Mouse (Mus musculus) CH12.LX (cell line): ENCODE measurements at regions not wholly inside any gene's neighbourhood (a gene's known extent, or its start where the extent isn't known, plus 50 kb on each side); places are given as distances from the start of the nearest gene placed in this dataset.

Source experiments
- DNase-seq: peaks from one replicate; pipeline ENCODE4 v3.0.0-alpha.2; 2013; ENCODE audit errors: extremely low read depth
- H3K27ac ChIP-seq: 2 replicates; pipeline ENCODE4 v1.5.1; 2012; ENCODE audit warnings: low read depth, mild to moderate bottlenecking, control low read depth, moderate library complexity; ENCODE audit not compliant: insufficient read depth
- H3K27me3 ChIP-seq: replicated peaks from 2 replicates; pipeline ENCODE3; 2012; ENCODE audit warnings: inconsistent platforms
- H3K36me3 ChIP-seq, 2 experiments: replicated peaks in 1 of 2; 2 replicates each; pipeline versions ENCODE3 to v1.6.1; 2012; ENCODE audit warnings: inconsistent platforms in 1 of 2, low read length in 1 of 2, mild to moderate bottlenecking in 1 of 2, mixed read lengths in 1 of 2, moderate library complexity in 1 of 2; ENCODE audit not compliant: control insufficient read depth in 1 of 2, insufficient read depth in 1 of 2
- H3K4me1 ChIP-seq, 2 experiments: 2 replicates each; pipeline ENCODE4 v1.6.1; 2012; ENCODE audit warnings: inconsistent platforms in 1 of 2, moderate library complexity in 1 of 2; ENCODE audit not compliant: insufficient read depth in 2 of 2, control insufficient read depth in 1 of 2
- H3K4me2 ChIP-seq: 2 replicates; pipeline ENCODE4 v1.6.1; 2012; ENCODE audit warnings: low read depth, mild to moderate bottlenecking, control low read depth; ENCODE audit not compliant: poor library complexity, insufficient read depth, severe bottlenecking
- H3K4me3 ChIP-seq, 3 experiments: fragments of 150-350 bp in 1 of 3; sonication (generic) in 1 of 3; replicated peaks in 1 of 3; 2 replicates each; pipeline versions ENCODE3 to v1.5.1; 2011 to 2012; ENCODE audit warnings: low read depth in 2 of 3, low read length in 2 of 3, mild to moderate bottlenecking in 2 of 3, moderate library complexity in 2 of 3, control low read depth in 1 of 3, improper control_type of control experiment in 1 of 3, inconsistent platforms in 1 of 3, mixed read lengths in 1 of 3; ENCODE audit not compliant: poor library complexity in 1 of 3
- H3K79me2 ChIP-seq: replicated peaks from 2 replicates; pipeline ENCODE4 v1.6.1; 2012; ENCODE audit warnings: mild to moderate bottlenecking, moderate library complexity; ENCODE audit not compliant: control insufficient read depth, poor library complexity, insufficient read depth, severe bottlenecking; ENCODE audit errors: extremely low read depth
- H3K9ac ChIP-seq: 2 replicates; pipeline ENCODE4 v1.6.1; 2012; ENCODE audit warnings: low read depth, mild to moderate bottlenecking, control low read depth, moderate library complexity; ENCODE audit not compliant: insufficient read depth
- H3K9me3 ChIP-seq: replicated peaks from 2 replicates; pipeline ENCODE3; 2012; ENCODE audit warnings: low read length, inconsistent platforms, mixed read lengths
- BHLHE40 ChIP-seq: IDR thresholded peaks from 2 replicates; pipeline ENCODE4 v1.6.1; 2011; ENCODE audit warnings: mild to moderate bottlenecking, low read depth, low read length, improper control_type of control experiment
- JUN ChIP-seq: IDR thresholded peaks from 2 replicates; pipeline ENCODE4 v1.6.1; 2011; ENCODE audit warnings: low read depth, mild to moderate bottlenecking, low read length, improper control_type of control experiment, moderate library complexity; ENCODE audit not compliant: insufficient read depth
- KAT2A ChIP-seq: IDR thresholded peaks from 2 replicates; pipeline ENCODE4 v1.6.1; 2012; ENCODE audit warnings: low read length, improper control_type of control experiment, inconsistent platforms; ENCODE audit not compliant: insufficient replicate concordance
- MEF2A ChIP-seq: IDR thresholded peaks from 2 replicates; pipeline ENCODE4 v1.6.1; 2014; ENCODE audit warnings: low read depth, mild to moderate bottlenecking, inconsistent platforms, low read length, improper control_type of control experiment, borderline replicate concordance
- MYC ChIP-seq: IDR thresholded peaks from 2 replicates; pipeline ENCODE4 v1.6.1; 2011; ENCODE audit warnings: low read depth, mild to moderate bottlenecking, improper control_type of control experiment, low read length
- NELFE ChIP-seq: IDR thresholded peaks from 2 replicates; pipeline ENCODE4 v1.6.1; 2011; ENCODE audit warnings: low read depth, low read length, improper control_type of control experiment
- POLR2A ChIP-seq: IDR thresholded peaks from 2 replicates; pipeline ENCODE4 v1.6.1; 2011; ENCODE audit warnings: low read depth, mild to moderate bottlenecking, improper control_type of control experiment, low read length
- POLR2AphosphoS2 ChIP-seq: IDR thresholded peaks from 2 replicates; pipeline ENCODE4 v1.6.1; 2011; ENCODE audit warnings: low read depth, low read length, improper control_type of control experiment
- RAD21 ChIP-seq: IDR thresholded peaks from 2 replicates; pipeline ENCODE4 v1.6.1; 2011; ENCODE audit warnings: low read depth, mild to moderate bottlenecking, low read length, improper control_type of control experiment, moderate library complexity
- SMC3 ChIP-seq: IDR thresholded peaks from 2 replicates; pipeline ENCODE4 v1.6.1; 2011; ENCODE audit warnings: low read depth, low read length, improper control_type of control experiment
- USF1 ChIP-seq: IDR thresholded peaks from 2 replicates; pipeline ENCODE4 v1.6.1; 2014; ENCODE audit warnings: low read depth, mild to moderate bottlenecking, inconsistent platforms, low read length, improper control_type of control experiment
- ZMIZ1 ChIP-seq: IDR thresholded peaks from 2 replicates; pipeline ENCODE4 v1.6.1; 2012; ENCODE audit warnings: low read depth, mild to moderate bottlenecking, inconsistent platforms, low read length, improper control_type of control experiment
- dilution Hi-C: fragments of 300-500 bp; cut with MboI; formaldehyde crosslinking; loops from 2 replicates; pipeline ENCODE4 v1.14.3; 2020; ENCODE audit warnings: low sequenced_read_pairs; ENCODE audit not compliant: extremely low pct_unique_long_range_greater_than_20kb, extremely low pct_ligation_motif_present
- in situ Hi-C: fragments of 300-500 bp; cut with MboI; formaldehyde crosslinking; loops from 3 replicates; pipeline ENCODE4 v1.14.3; 2019; ENCODE audit warnings: low sequenced_read_pairs, low pct_ligation_motif_present, low pct_unique_long_range_greater_than_20kb, mixed read lengths

DNA sequence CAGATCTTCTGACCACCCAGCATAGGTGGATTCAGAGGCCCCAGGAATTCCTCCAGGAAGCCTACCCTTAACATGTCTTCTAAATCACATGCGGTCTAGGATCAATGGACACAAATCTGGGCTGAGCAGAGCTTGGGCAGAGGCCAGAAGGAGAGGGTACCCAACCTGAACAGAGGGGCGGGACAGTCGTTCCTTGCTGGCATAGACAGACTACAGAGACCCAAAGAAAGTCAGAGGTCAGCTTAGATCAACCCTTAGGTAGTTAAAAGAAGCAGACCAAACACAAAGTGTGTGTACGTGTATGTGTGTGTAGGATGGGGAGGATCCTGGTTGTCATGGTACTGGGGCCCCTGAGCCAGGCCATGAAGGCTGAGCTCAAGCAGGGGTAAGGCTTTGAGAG, 124.7 kb upstream of the Haao start:
- Histone ChIP-seq H3K4me1 (peaks cover 0 to 22% of the 10 kb centered on the region in 2 experiments; a peak in 2 of 4 replicates), H3K36me3 (no peaks in the 10 kb centered on the region), H3K27me3 (peaks cover 4% of the 10 kb centered on the region), H3K4me3 (no peak overlapping the region), H3K4me2 (no peak overlapping the region), H3K9ac (no peak overlapping the region), H3K27ac (no peak overlapping the region), H3K79me2 (no peaks in the 10 kb centered on the region), H3K9me3 (no peaks in the 10 kb centered on the region)
- DNase-seq, result no peak
- TF ChIP-seq MYC (no peak), BHLHE40 (no peak), MEF2A (no peak), POLR2AphosphoS2 (no peak), JUN (no peak), RAD21 (no peak), SMC3 (no peak), POLR2A (no peak), NELFE (no peak)
- dilution Hi-C loops (no loop called here), in situ Hi-C loops (loop anchor here (5.0 kb wide), 1 partner anchor 70 kb away; no protein-coding TSS in a partner anchor)

DNA sequence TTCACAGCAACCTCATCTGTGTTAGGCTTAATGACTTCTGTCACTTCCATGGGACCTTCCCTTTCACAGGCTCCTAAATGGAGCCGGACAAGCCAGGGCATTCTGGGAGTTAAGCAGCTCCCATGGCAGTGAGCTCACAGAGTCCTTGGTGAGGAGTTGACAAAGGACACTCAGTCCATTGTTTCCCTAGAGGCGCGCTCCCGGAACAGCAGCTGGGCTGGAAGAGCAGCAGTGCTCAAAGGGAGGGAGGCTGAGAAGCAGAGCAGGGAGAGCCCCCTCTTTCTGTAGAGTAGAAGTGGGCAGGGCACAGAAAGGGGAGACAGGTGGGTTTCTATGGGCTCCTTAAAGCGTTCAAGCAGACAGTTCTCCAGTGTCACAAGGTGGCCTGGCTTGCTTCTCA, 124.3 kb upstream of the Haao start:
- Histone ChIP-seq H3K79me2 (no peaks in the 10 kb centered on the region), H3K9ac (no peak overlapping the region), H3K27ac (no peak overlapping the region), H3K4me3 (no peak overlapping the region), H3K27me3 (peaks cover 4% of the 10 kb centered on the region), H3K9me3 (no peaks in the 10 kb centered on the region), H3K4me2 (no peak overlapping the region), H3K4me1 (peaks cover 0 to 22% of the 10 kb centered on the region in 2 experiments; a peak in 2 of 4 replicates), H3K36me3 (no peaks in the 10 kb centered on the region)
- dilution Hi-C loops (no loop called here), in situ Hi-C loops (loop anchor here (5.0 kb wide), 1 partner anchor 70 kb away; no protein-coding TSS in a partner anchor)
- DNase-seq, result no peak
- no peak for TF ChIP-seq USF1
- TF ChIP-seq NELFE, result no peak
- TF ChIP-seq, all 38 proteins: peak for 0

DNA sequence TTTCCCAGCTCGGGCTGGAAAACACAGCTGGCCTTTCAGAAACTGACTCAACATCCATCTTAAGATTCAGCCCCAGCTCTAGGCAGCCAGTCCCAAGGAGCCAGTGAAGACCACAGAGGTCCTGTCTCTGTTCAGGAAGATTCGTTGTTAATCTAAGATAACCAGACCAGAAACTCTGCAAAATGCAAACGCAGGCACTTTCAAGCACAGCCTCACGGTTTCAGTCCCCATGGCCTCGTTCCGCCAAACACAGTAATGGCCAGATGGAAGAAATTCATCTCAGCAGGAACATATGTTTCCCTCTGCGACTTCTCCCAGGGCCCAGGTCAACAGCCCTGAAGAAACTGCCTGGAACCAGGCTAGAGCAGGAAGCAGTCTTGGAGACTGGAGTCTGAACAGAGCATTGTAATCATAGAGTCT, 121.7 kb upstream of the Haao start:
- in situ Hi-C loops (no loop called here), dilution Hi-C loops (no loop called here)
- no peak overlapping the region for H3K9ac ChIP-seq
- peaks cover 1% of the 10 kb centered on the region for H3K27me3 ChIP-seq
- H3K27ac ChIP-seq, result no peak overlapping the region
- no peak overlapping the region for H3K4me3 ChIP-seq
- no peaks in the 10 kb centered on the region for H3K79me2 ChIP-seq
- TF ChIP-seq ZMIZ1 (no peak), SMC3 (no peak), KAT2A (no peak)
- no peaks in the 10 kb centered on the region for H3K9me3 ChIP-seq
- DNase-seq, result no peak
- H3K4me2 ChIP-seq, result no peak overlapping the region
- no peaks in the 10 kb centered on the region for H3K36me3 ChIP-seq
- H3K4me1 ChIP-seq, result peaks cover 0 to 22% of the 10 kb centered on the region in 2 experiments; a peak in 2 of 4 replicates
